Mouse (Mus musculus) lung, embryonic 15.5 days (tissue): ENCODE results near the gene Rtl9. TPM values are rescaled to one million over a fixed set of nuclear protein-coding genes. Genes with fewer than 3 reads are reported as not detected.
A peak's percentile ranks its signal among the peaks of the same experiment; 100 is the strongest.

Experiments used
- ATAC-seq: fragments of 200-750 bp; cut with Nextera tagmentation; 2 replicates; pipeline ENCODE4 v1.8.0; 2017; ENCODE audit warnings: moderate number of reproducible peaks, borderline replicate concordance; ENCODE audit not compliant: low FRiP score, low TSS enrichment; ENCODE audit errors: extremely low read depth
- H3K27ac ChIP-seq: fragments of 300-500 bp; sonication (generic); 2 replicates; pipeline ENCODE4 v1.5.1; 2015; ENCODE audit warnings: moderate library complexity, mild to moderate bottlenecking, inconsistent platforms
- H3K27me3 ChIP-seq: fragments of 300-500 bp; sonication (generic); 2 replicates; pipeline ENCODE4 v1.6.1; 2015; ENCODE audit warnings: inconsistent platforms
- H3K36me3 ChIP-seq: fragments of 300-500 bp; sonication (generic); 2 replicates; pipeline ENCODE4 v1.6.1; 2015; ENCODE audit warnings: inconsistent platforms
- H3K4me1 ChIP-seq: fragments of 300-500 bp; sonication (generic); 2 replicates; pipeline ENCODE4 v1.6.1; 2015; ENCODE audit warnings: inconsistent platforms
- H3K4me2 ChIP-seq: fragments of 300-500 bp; sonication (generic); 2 replicates; pipeline ENCODE4 v1.6.1; 2015; ENCODE audit warnings: inconsistent platforms, mild to moderate bottlenecking, moderate library complexity
- H3K4me3 ChIP-seq: fragments of 300-500 bp; sonication (generic); 2 replicates; pipeline ENCODE4 v1.5.1; 2015; ENCODE audit warnings: mild to moderate bottlenecking, inconsistent platforms
- H3K9ac ChIP-seq: fragments of 300-500 bp; sonication (generic); 2 replicates; pipeline ENCODE4 v1.6.1; 2015; ENCODE audit warnings: inconsistent platforms
- H3K9me3 ChIP-seq: fragments of 300-500 bp; sonication (generic); 2 replicates; pipeline ENCODE4 v1.6.1; 2016; ENCODE audit warnings: inconsistent platforms
- WGBS: fragments of 180-500 bp; shearing (Covaris S2); methylation state at CpG from one replicate; pipeline ENCODE4 v1.1.7; 2015; 5-methylcytosine and 5-hydroxymethylcytosine counted together
- polyA plus RNA-seq: library from polyadenylated mRNA; unstranded; fragments of >200 nt; fragmentation: Nextera tagmentation; extraction: Ambion mirVana; gene quantifications from 2 replicates; pipeline ENCODE4 v1.2.1, GENCODE M21; 2015

The Rtl9 gene
- polyA plus RNA-seq: 0.36 and 0.50 TPM in 2 replicates

- no peaks in the 10 kb centered on the region for H3K9me3 ChIP-seq
- ATAC-seq: no peak
- no peaks in the 10 kb centered on the region for H3K27me3 ChIP-seq
- H3K27ac ChIP-seq: no peak within 1 kb of the TSS
- H3K4me3 ChIP-seq: no peak within 1 kb of the TSS
- H3K36me3 ChIP-seq: no peaks in the 10 kb centered on the region
- no peaks in the 10 kb centered on the region for H3K4me1 ChIP-seq
- H3K4me2 ChIP-seq: no peak within 1 kb of the TSS
- WGBS: 96% methylated on average over 1 of the region's 1 CpGs
- H3K9ac ChIP-seq: no peak within 1 kb of the TSS
These were observed at the start of gene Rtl9 for GRCm38 (mm10) chrX:143099044-143099754. Rtl9 (plus strand) TSS chrX:143099594.

GRCm38 (mm10) chrX:143051478-143051877 lies 47.9 kb upstream of the Rtl9 start:
- H3K27me3 ChIP-seq: no peaks in the 10 kb centered on the region
- no peak for ATAC-seq

GRCm38 (mm10) chrX:143051921-143052320 lies 47.5 kb upstream of the Rtl9 start:
- Histone ChIP-seq H3K9me3 (no peaks in the 10 kb centered on the region), H3K4me1 (no peaks in the 10 kb centered on the region), H3K4me2 (no peak overlapping the region), H3K27ac (no peak overlapping the region), H3K9ac (no peak overlapping the region), H3K36me3 (no peaks in the 10 kb centered on the region), H3K27me3 (no peaks in the 10 kb centered on the region), H3K4me3 (no peak overlapping the region)
- WGBS: 73% methylated on average over 4 of the region's 4 CpGs
- ATAC-seq: no peak

More at GRCm38 (mm10) chrX:143051478-143051877, 47.9 kb upstream of the Rtl9 start:
- H3K9ac ChIP-seq: no peak overlapping the region
- H3K4me2 ChIP-seq: no peak overlapping the region
- no peak overlapping the region for H3K4me3 ChIP-seq
- H3K27ac ChIP-seq: no peak overlapping the region
- no peaks in the 10 kb centered on the region for H3K4me1 ChIP-seq
- H3K36me3 ChIP-seq: no peaks in the 10 kb centered on the region
- no peaks in the 10 kb centered on the region for H3K9me3 ChIP-seq

- Histone ChIP-seq H3K4me3 (peak overlapping the region; percentile 19; the same call in 1 of the 2 replicates), H3K4me1 (peaks cover 4% of the 10 kb centered on the region; the same call in 1 of the 2 replicates), H3K27me3 (peaks cover 4% of the 10 kb centered on the region; the same call in 1 of the 2 replicates), H3K9ac (no peak overlapping the region), H3K27ac (no peak overlapping the region), H3K4me2 (peak overlapping the region; percentile 47), H3K9me3 (no peaks in the 10 kb centered on the region), H3K36me3 (no peaks in the 10 kb centered on the region)
- ATAC-seq: no peak
- WGBS: 13% methylated on average over 12 of the region's 12 CpGs
These were observed 40.6 kb upstream of the Rtl9 start for GRCm38 (mm10) chrX:143058829-143059228.

GRCm38 (mm10) chrX:143062641-143063355 lies 36.6 kb upstream of the Rtl9 start:
- Histone ChIP-seq H3K4me1 (peaks cover 4% of the 10 kb centered on the region; the same call in 1 of the 2 replicates), H3K4me3 (no peak overlapping the region), H3K9ac (no peak overlapping the region), H3K4me2 (no peak overlapping the region), H3K9me3 (no peaks in the 10 kb centered on the region), H3K36me3 (no peaks in the 10 kb centered on the region), H3K27ac (peak overlapping the region; percentile 74; the same call in 1 of the 2 replicates), H3K27me3 (peaks cover 4% of the 10 kb centered on the region; the same call in 1 of the 2 replicates)
- ATAC-seq: no peak
- 54% methylated on average over 11 of the region's 11 CpGs for WGBS

GRCm38 (mm10) chrX:143063780-143064179 lies 35.6 kb upstream of the Rtl9 start:
- 41% methylated on average over 7 of the region's 7 CpGs for WGBS
- Histone ChIP-seq H3K4me1 (peaks cover 4% of the 10 kb centered on the region; the same call in 1 of the 2 replicates), H3K4me3 (no peak overlapping the region), H3K9ac (no peak overlapping the region), H3K27me3 (peaks cover 4% of the 10 kb centered on the region; the same call in 1 of the 2 replicates), H3K27ac (peak overlapping the region; percentile 74), H3K36me3 (no peaks in the 10 kb centered on the region), H3K4me2 (no peak overlapping the region), H3K9me3 (no peaks in the 10 kb centered on the region)
- ATAC-seq: peak; percentile 50; the same call in 1 of the 2 replicates

- Histone ChIP-seq H3K36me3 (no peaks in the 10 kb centered on the region), H3K27me3 (peaks cover 4% of the 10 kb centered on the region; the same call in 1 of the 2 replicates), H3K4me1 (peaks cover 4% of the 10 kb centered on the region; the same call in 1 of the 2 replicates), H3K9ac (no peak overlapping the region), H3K9me3 (no peaks in the 10 kb centered on the region), H3K4me3 (no peak overlapping the region), H3K4me2 (no peak overlapping the region), H3K27ac (peak overlapping the region; percentile 74)
- 62% methylated on average over 9 of the region's 9 CpGs for WGBS
- peak; percentile 81 for ATAC-seq
These were observed 35.1 kb upstream of the Rtl9 start for GRCm38 (mm10) chrX:143064288-143064687.

- WGBS: 36% methylated on average over 17 of the region's 17 CpGs
- no peak overlapping the region for H3K4me3 ChIP-seq
- H3K27ac ChIP-seq: peak overlapping the region; percentile 8
- H3K9me3 ChIP-seq: no peaks in the 10 kb centered on the region
- peaks cover 4% of the 10 kb centered on the region; the same call in 1 of the 2 replicates for H3K27me3 ChIP-seq
- peak; percentile 83; the same call in 1 of the 2 replicates for ATAC-seq
- H3K9ac ChIP-seq: no peak overlapping the region
- no peaks in the 10 kb centered on the region for H3K36me3 ChIP-seq
- H3K4me2 ChIP-seq: no peak overlapping the region; the same call in 1 of the 2 replicates
- peaks cover 4% of the 10 kb centered on the region; the same call in 1 of the 2 replicates for H3K4me1 ChIP-seq
These were observed 32.9 kb upstream of the Rtl9 start for GRCm38 (mm10) chrX:143066320-143067114.

- H3K27ac ChIP-seq: no peak overlapping the region
- WGBS: 45% methylated on average over 1 of the region's 1 CpGs
- H3K9me3 ChIP-seq: no peaks in the 10 kb centered on the region
- no peak overlapping the region for H3K4me2 ChIP-seq
- peaks cover 4% of the 10 kb centered on the region; the same call in 1 of the 2 replicates for H3K4me1 ChIP-seq
- H3K36me3 ChIP-seq: no peaks in the 10 kb centered on the region
- 0 out of 2 replicates have a peak, but pooled peaks cover 3% of the 10 kb centered on the region for H3K27me3 ChIP-seq
- H3K9ac ChIP-seq: no peak overlapping the region
- no peak overlapping the region for H3K4me3 ChIP-seq
- ATAC-seq: peak; percentile 39; the same call in 1 of the 2 replicates
These were observed 32.3 kb upstream of the Rtl9 start for GRCm38 (mm10) chrX:143067115-143067514.

- H3K9ac ChIP-seq: no peak overlapping the region
These were observed 31.8 kb upstream of the Rtl9 start for GRCm38 (mm10) chrX:143067576-143067975.

More at GRCm38 (mm10) chrX:143067576-143067975, 31.8 kb upstream of the Rtl9 start:
- H3K4me2 ChIP-seq: no peak overlapping the region
- H3K4me3 ChIP-seq: no peak overlapping the region
- no peak overlapping the region for H3K27ac ChIP-seq
- 42% methylated on average over 5 of the region's 5 CpGs for WGBS
- H3K9me3 ChIP-seq: no peaks in the 10 kb centered on the region
- H3K36me3 ChIP-seq: no peaks in the 10 kb centered on the region
- H3K27me3 ChIP-seq: 0 out of 2 replicates have a peak, but pooled peaks cover 3% of the 10 kb centered on the region
- peaks cover 3% of the 10 kb centered on the region; the same call in 1 of the 2 replicates for H3K4me1 ChIP-seq
- ATAC-seq: no peak
